ENCODE assay signal across 10 mouse cellular contexts in genomic region chr4:154958621-154959020, GRCm38 (mm10). TPM values are rescaled to one million over a fixed set of nuclear protein-coding genes. Genes with fewer than 3 reads are reported as not detected.
DNase-seq lines count a peak whose midpoint lies in the region; ATAC-seq lines count a peak whose summit lies in the region.
"Had no signal": no experiment of that assay in that cellular context is flagged by ENCODE, and none has a peak within 500 bp of the region (broad histone marks: within the 10 kb centered on the region; RNA-seq: fewer than 3 reads in every experiment).

No protein-coding gene starts in this region.

- ATAC-seq in lung, embryonic 15.5 days (ENCODE audit: borderline replicate concordance, extremely low read depth, low FRiP score, low TSS enrichment), result no peak
- no peak for ATAC-seq in limb, embryonic 11.5 days (ENCODE audit: insufficient number of reproducible peaks, low FRiP score, low TSS enrichment, low read depth)
- ATAC-seq in neural tube, embryonic 15.5 days (ENCODE audit: low FRiP score), result no peak
- ATAC-seq: Patski had no signal

- 20% methylated on average over 8 of the region's 8 CpGs for WGBS in lung, embryonic 15.5 days
- 6% methylated on average over 8 of the region's 8 CpGs for WGBS in limb, embryonic 11.5 days
- 10% methylated on average over 8 of the region's 8 CpGs for WGBS in neural tube, embryonic 15.5 days

- peaks cover 97% of the 10 kb centered on the region for H3K27me3 ChIP-seq in lung, embryonic 15.5 days
- peaks cover 63% of the 10 kb centered on the region for H3K27me3 ChIP-seq in limb, embryonic 11.5 days (ENCODE audit: control insufficient read depth, insufficient read depth, low read length)
- peaks cover 16% of the 10 kb centered on the region for H3K27me3 ChIP-seq in neural tube, embryonic 15.5 days (replicated peaks)

- no peaks in the 10 kb centered on the region for H3K9me3 ChIP-seq in lung, embryonic 15.5 days
- no peaks in the 10 kb centered on the region for H3K9me3 ChIP-seq in limb, embryonic 11.5 days (ENCODE audit: control insufficient read depth, low read length)
- no peaks in the 10 kb centered on the region for H3K9me3 ChIP-seq in neural tube, embryonic 15.5 days (replicated peaks)
- H3K9me3 ChIP-seq: stomach, embryonic 15.5 days had no signal

- H3K9ac ChIP-seq in lung, embryonic 15.5 days, result no peak overlapping the region
- peak overlapping the region; percentile 45; the same call in 1 of the 2 replicates for H3K9ac ChIP-seq in limb, embryonic 11.5 days (ENCODE audit: low read length)
- no peak overlapping the region for H3K9ac ChIP-seq in neural tube, embryonic 15.5 days (replicated peaks)
- H3K9ac ChIP-seq: stomach, embryonic 15.5 days had no signal

- DNase-seq in embryo, embryonic 10 days (ENCODE audit: low spot score), result peak; percentile 49
- DNase-seq in embryo, embryonic 10.5 days (ENCODE audit: low spot score), result no peak
- DNase-seq in lung, postnatal 25 days (ENCODE audit: low spot score), result no peak
- DNase-seq in limb, embryonic 11.5 days (ENCODE audit: low spot score), result no peak
- DNase-seq in gastrocnemius, adult 8-10 months (ENCODE audit: low spot score in 2 of 2), result no peak
- no peak for DNase-seq in left cerebral cortex, postnatal 10 days (ENCODE audit: extremely low spot score in 1 of 2, low spot score in 2 of 2)

- intact Hi-C loops in left cerebral cortex, postnatal 10 days (cut with DNase I), result no loop called here

- no peak overlapping the region for H3K27ac ChIP-seq in lung, embryonic 15.5 days
- H3K27ac ChIP-seq in limb, embryonic 11.5 days (replicated peaks; ENCODE audit: low read depth, low read length), result no peak overlapping the region; the same call in 1 of the 2 replicates
- peak overlapping the region; percentile 18; the same call in 1 of the 2 replicates for H3K27ac ChIP-seq in neural tube, embryonic 15.5 days (replicated peaks)
- H3K27ac ChIP-seq: stomach, embryonic 15.5 days had no signal

- no peaks in the 10 kb centered on the region for H3K36me3 ChIP-seq in lung, embryonic 15.5 days
- H3K36me3 ChIP-seq in limb, embryonic 11.5 days (ENCODE audit: control insufficient read depth, insufficient read depth, low read length), result no peaks in the 10 kb centered on the region
- no peaks in the 10 kb centered on the region for H3K36me3 ChIP-seq in neural tube, embryonic 15.5 days
- H3K36me3 ChIP-seq: stomach, embryonic 15.5 days had no signal

- H3K4me2 ChIP-seq in lung, embryonic 15.5 days, result peak overlapping the region; percentile 49
- peak overlapping the region; percentile 36 for H3K4me2 ChIP-seq in limb, embryonic 11.5 days (ENCODE audit: low read depth, severe bottlenecking)
- H3K4me2 ChIP-seq in neural tube, embryonic 15.5 days, result peak overlapping the region; percentile 42; the same call in 1 of the 2 replicates

- peaks cover 48% of the 10 kb centered on the region for H3K4me1 ChIP-seq in lung, embryonic 15.5 days
- H3K4me1 ChIP-seq in limb, embryonic 11.5 days (ENCODE audit: control insufficient read depth, insufficient read depth, low read length), result peaks cover 36% of the 10 kb centered on the region
- peaks cover 67% of the 10 kb centered on the region for H3K4me1 ChIP-seq in neural tube, embryonic 15.5 days

- H3K4me3 ChIP-seq in lung, embryonic 15.5 days, result no peak overlapping the region
- H3K4me3 ChIP-seq in limb, embryonic 11.5 days (ENCODE audit: low read depth, low read length), result peak overlapping the region; percentile 10; the same call in 1 of the 2 replicates
- H3K4me3 ChIP-seq in neural tube, embryonic 15.5 days (replicated peaks), result no peak overlapping the region
- H3K4me3 ChIP-seq: stomach, embryonic 15.5 days had no signal

RNA-seq across cellular contexts. Expression of gene Hes5, which starts 2.1 kb away (rescaled TPM):
- 0.29 and 0.69 TPM in 2 replicates for polyA plus RNA-seq in lung, embryonic 15.5 days (2015; fragmentation: Nextera tagmentation; extraction: Ambion mirVana)
- polyA plus RNA-seq in limb, embryonic 11.5 days (2014; fragmentation: Nextera tagmentation; extraction: Ambion mirVana), result 0.49 and 0.60 TPM in 2 replicates
- 80.3 and 113 TPM in 2 replicates for polyA plus RNA-seq in neural tube, embryonic 15.5 days (2015; fragmentation: Nextera tagmentation; extraction: Ambion mirVana)
- not detected for total RNA-seq in gastrocnemius, adult 8-10 months (2022)
- total RNA-seq in left cerebral cortex, postnatal 10 days (2021), result 10 to 100 TPM; 33.3 to 61.6 TPM
- polyA plus RNA-seq: Patski had no signal

RNA-seq across cellular contexts. Expression of gene Pank4, which starts 5.3 kb away (rescaled TPM):
- 48.0 and 51.0 TPM in 2 replicates for polyA plus RNA-seq in lung, embryonic 15.5 days (2015; fragmentation: Nextera tagmentation; extraction: Ambion mirVana)
- polyA plus RNA-seq in limb, embryonic 11.5 days (2014; fragmentation: Nextera tagmentation; extraction: Ambion mirVana), result 50.0 and 51.4 TPM in 2 replicates
- polyA plus RNA-seq in neural tube, embryonic 15.5 days (2015; fragmentation: Nextera tagmentation; extraction: Ambion mirVana), result 37.4 and 40.6 TPM in 2 replicates
- total RNA-seq in gastrocnemius, adult 8-10 months (2022), result 10 to 100 TPM; 28.2 to 31.7 (median 31.5) TPM
- total RNA-seq in left cerebral cortex, postnatal 10 days (2021), result 10 to 100 TPM; 30.6 to 31.9 TPM

RNA-seq across cellular contexts. Expression of gene Tnfrsf14, which starts 30.3 kb away (rescaled TPM):
- polyA plus RNA-seq in lung, embryonic 15.5 days (2015; fragmentation: Nextera tagmentation; extraction: Ambion mirVana), result 1.3 and 1.9 TPM in 2 replicates
- 0.77 and 1.3 TPM in 2 replicates for polyA plus RNA-seq in limb, embryonic 11.5 days (2014; fragmentation: Nextera tagmentation; extraction: Ambion mirVana)
- polyA plus RNA-seq in neural tube, embryonic 15.5 days (2015; fragmentation: Nextera tagmentation; extraction: Ambion mirVana), result 0.37 and 1.4 TPM in 2 replicates
- 1 to 10 TPM; 1.2 to 3.5 (median 1.9) TPM for total RNA-seq in gastrocnemius, adult 8-10 months (2022)
- under 1 TPM; 0.61 to 0.99 TPM for total RNA-seq in left cerebral cortex, postnatal 10 days (2021)

RNA-seq across cellular contexts. Expression of gene Fam213b, which starts 59.7 kb away (rescaled TPM):
- polyA plus RNA-seq in lung, embryonic 15.5 days (2015; fragmentation: Nextera tagmentation; extraction: Ambion mirVana), result 36.4 and 41.5 TPM in 2 replicates
- 37.4 and 41.9 TPM in 2 replicates for polyA plus RNA-seq in limb, embryonic 11.5 days (2014; fragmentation: Nextera tagmentation; extraction: Ambion mirVana)
- polyA plus RNA-seq in neural tube, embryonic 15.5 days (2015; fragmentation: Nextera tagmentation; extraction: Ambion mirVana), result 68.2 and 79.2 TPM in 2 replicates
- total RNA-seq in gastrocnemius, adult 8-10 months (2022), result 10 to 100 TPM; 84.8 to 99.7 (median 97.8) TPM
- total RNA-seq in left cerebral cortex, postnatal 10 days (2021), result 10 to 100 TPM; 25.5 to 26.0 TPM

Comparison
In these comparisons a context has a peak if more than half of its experiments do, and no peak if none do; other contexts are left out.
1. RNA of gene Hes5, which starts 2.1 kb away (polyA plus RNA-seq): 80.3 to 113 TPM in neural tube, embryonic 15.5 days; 0.29 to 0.69 TPM in lung, embryonic 15.5 days and 0.49 to 0.60 TPM in limb, embryonic 11.5 days; every median in the first group is over 10 times any median in the second.
2. Peak in every context shown above with its lines, with median percentiles within 50 percentile points of each other: H3K4me2 ChIP-seq.